Mouse (Mus musculus): ENCODE data around the gene Bglap3. TPM values are rescaled to one million over a fixed set of nuclear protein-coding genes. Genes with fewer than 3 reads are reported as not detected.
A peak's percentile ranks its signal among the peaks of the same experiment; 100 is the strongest.
"Not testable (repeated sequence)": the region's sequence is repeated elsewhere in the genome, so short reads cannot be mapped to it uniquely, and the experiment has no call there.

Bglap3 gene
- not detected in 2 replicates for polyA plus RNA-seq (2015; fragmentation: Nextera tagmentation; extraction: Ambion mirVana)

- ATAC-seq; H3K36me3 ChIP-seq (ENCODE audit: control insufficient read depth, insufficient read depth, low read length); H3K4me1 ChIP-seq (ENCODE audit: control insufficient read depth, insufficient read depth, low read length); H3K4me3 ChIP-seq (ENCODE audit: low read depth, low read length); H3K4me2 ChIP-seq (ENCODE audit: low read length); H3K9me3 ChIP-seq (replicated peaks; ENCODE audit: control insufficient read depth, low read length, poor library complexity, severe bottlenecking); H3K27me3 ChIP-seq (ENCODE audit: control insufficient read depth, insufficient read depth, low read depth, low read length); H3K9ac ChIP-seq (ENCODE audit: low read depth, low read length); H3K27ac ChIP-seq (ENCODE audit: low read length): not testable (repeated sequence)
- WGBS: 94% methylated on average over 9 of the region's 9 CpGs
These were observed at the start of gene Bglap3 for GRCm38 (mm10) chr3:88372643-88373042. TSS of gene Bglap3 (minus strand) at chr3:88372743.

DNA sequence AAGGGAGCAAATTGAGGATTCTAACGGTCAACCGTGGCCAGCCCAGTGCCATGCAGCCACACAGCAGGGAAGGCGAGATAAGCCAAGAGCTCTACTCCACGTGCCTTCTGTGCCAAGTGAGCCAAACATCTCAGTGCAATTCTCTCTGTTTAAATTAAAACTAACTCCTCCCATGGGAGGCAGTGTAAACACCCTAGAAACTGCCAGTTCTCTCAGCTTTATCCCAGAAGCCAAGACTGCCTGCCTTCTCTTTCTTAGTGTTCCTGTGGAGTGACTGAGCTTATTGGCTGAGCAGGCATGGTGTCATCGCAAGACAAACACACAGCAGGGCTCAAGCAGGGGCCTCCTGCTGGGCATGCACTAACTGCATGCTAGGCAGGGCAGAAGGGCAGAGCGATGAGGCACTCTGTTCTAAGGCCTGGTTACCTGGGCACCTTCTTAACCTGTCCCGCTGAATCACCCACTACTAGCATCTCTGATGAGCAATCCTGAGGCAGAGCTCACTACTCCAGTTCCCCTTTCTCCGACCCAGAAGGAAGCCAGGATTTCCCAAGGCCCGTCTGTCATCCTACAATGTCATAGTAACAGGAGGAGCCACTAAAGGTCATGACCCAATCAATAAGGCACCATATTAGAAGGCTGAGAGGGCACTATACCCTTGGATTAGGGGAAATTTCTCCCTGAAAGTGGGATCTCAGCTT is 49.6 kb upstream of the Bglap3 start:
- no peak overlapping the region; the same call in 1 of the 2 replicates for H3K27ac ChIP-seq (ENCODE audit: low read length)
- H3K36me3 ChIP-seq (ENCODE audit: control insufficient read depth, insufficient read depth, low read length): peaks cover 15% of the 10 kb centered on the region
- no peak overlapping the region for H3K4me3 ChIP-seq (ENCODE audit: low read depth, low read length)
- H3K4me1 ChIP-seq (ENCODE audit: control insufficient read depth, insufficient read depth, low read length): peaks cover 21% of the 10 kb centered on the region
- H3K4me2 ChIP-seq (ENCODE audit: low read length): 0 out of 2 replicates have a peak overlapping the region, but pooled peaks have one; percentile 5
- no peaks in the 10 kb centered on the region for H3K27me3 ChIP-seq (ENCODE audit: control insufficient read depth, insufficient read depth, low read depth, low read length)
- WGBS: 37% methylated on average over 9 of the region's 9 CpGs
- no peak for ATAC-seq
- no peak overlapping the region for H3K9ac ChIP-seq (ENCODE audit: low read depth, low read length)
- H3K9me3 ChIP-seq (replicated peaks; ENCODE audit: control insufficient read depth, low read length, poor library complexity, severe bottlenecking): no peaks in the 10 kb centered on the region

- H3K4me2 ChIP-seq (ENCODE audit: low read length): no peak overlapping the region
- no peaks in the 10 kb centered on the region for H3K9me3 ChIP-seq (replicated peaks; ENCODE audit: control insufficient read depth, low read length, poor library complexity, severe bottlenecking)
- ATAC-seq: no peak
- H3K27ac ChIP-seq (ENCODE audit: low read length): no peak overlapping the region
- H3K36me3 ChIP-seq (ENCODE audit: control insufficient read depth, insufficient read depth, low read length): peaks cover 17% of the 10 kb centered on the region
- no peak overlapping the region for H3K4me3 ChIP-seq (ENCODE audit: low read depth, low read length)
- H3K9ac ChIP-seq (ENCODE audit: low read depth, low read length): no peak overlapping the region
- WGBS: 95% methylated on average over 19 of the region's 19 CpGs
- no peaks in the 10 kb centered on the region for H3K27me3 ChIP-seq (ENCODE audit: control insufficient read depth, insufficient read depth, low read depth, low read length)
- peaks cover 21% of the 10 kb centered on the region for H3K4me1 ChIP-seq (ENCODE audit: control insufficient read depth, insufficient read depth, low read length)
These were observed 48.2 kb upstream of the Bglap3 start for GRCm38 (mm10) chr3:88420771-88421170.

GRCm38 (mm10) chr3:88418016-88418415 is 45.5 kb upstream of the Bglap3 start:
- Histone ChIP-seq H3K27ac (ENCODE audit: low read length) (no peak overlapping the region), H3K4me3 (ENCODE audit: low read depth, low read length) (no peak overlapping the region), H3K36me3 (ENCODE audit: control insufficient read depth, insufficient read depth, low read length) (peaks cover 21% of the 10 kb centered on the region), H3K9me3 (replicated peaks; ENCODE audit: control insufficient read depth, low read length, poor library complexity, severe bottlenecking) (no peaks in the 10 kb centered on the region), H3K4me1 (ENCODE audit: control insufficient read depth, insufficient read depth, low read length) (peaks cover 12% of the 10 kb centered on the region), H3K27me3 (ENCODE audit: control insufficient read depth, insufficient read depth, low read depth, low read length) (no peaks in the 10 kb centered on the region), H3K9ac (ENCODE audit: low read depth, low read length) (no peak overlapping the region), H3K4me2 (ENCODE audit: low read length) (no peak overlapping the region)
- WGBS: 89% methylated on average over 6 of the region's 6 CpGs
- no peak for ATAC-seq

DNA sequence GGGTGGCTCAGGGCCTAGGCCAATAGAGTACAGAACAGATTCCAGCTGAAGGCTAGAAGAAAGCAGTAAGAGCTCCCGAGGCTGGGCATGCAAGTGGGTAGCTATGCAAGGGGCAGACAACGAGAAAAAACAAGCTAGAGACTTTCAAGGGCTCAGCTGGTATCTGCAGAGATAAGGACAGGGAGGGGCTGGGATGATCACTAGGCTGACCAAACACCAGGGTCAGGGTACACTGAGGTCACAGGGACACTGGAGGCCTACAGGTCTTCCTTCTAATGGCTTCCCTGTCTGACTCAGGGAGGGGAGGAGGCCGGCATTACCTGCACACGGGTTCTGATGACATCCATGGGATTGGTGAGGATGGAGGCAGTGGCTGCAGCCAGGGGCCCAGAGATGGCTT is 43.1 kb upstream of the Bglap3 start:
- H3K27me3 ChIP-seq (ENCODE audit: control insufficient read depth, insufficient read depth, low read depth, low read length): no peaks in the 10 kb centered on the region
- peaks cover 27% of the 10 kb centered on the region for H3K36me3 ChIP-seq (ENCODE audit: control insufficient read depth, insufficient read depth, low read length)
- peaks cover 1% of the 10 kb centered on the region; the same call in 1 of the 2 replicates for H3K4me1 ChIP-seq (ENCODE audit: control insufficient read depth, insufficient read depth, low read length)
- no peak for ATAC-seq
- no peak overlapping the region for H3K4me2 ChIP-seq (ENCODE audit: low read length)
- no peak overlapping the region for H3K4me3 ChIP-seq (ENCODE audit: low read depth, low read length)
- H3K9me3 ChIP-seq (replicated peaks; ENCODE audit: control insufficient read depth, low read length, poor library complexity, severe bottlenecking): no peaks in the 10 kb centered on the region
- 91% methylated on average over 4 of the region's 4 CpGs for WGBS
- H3K27ac ChIP-seq (ENCODE audit: low read length): no peak overlapping the region
- no peak overlapping the region for H3K9ac ChIP-seq (ENCODE audit: low read depth, low read length)

DNA sequence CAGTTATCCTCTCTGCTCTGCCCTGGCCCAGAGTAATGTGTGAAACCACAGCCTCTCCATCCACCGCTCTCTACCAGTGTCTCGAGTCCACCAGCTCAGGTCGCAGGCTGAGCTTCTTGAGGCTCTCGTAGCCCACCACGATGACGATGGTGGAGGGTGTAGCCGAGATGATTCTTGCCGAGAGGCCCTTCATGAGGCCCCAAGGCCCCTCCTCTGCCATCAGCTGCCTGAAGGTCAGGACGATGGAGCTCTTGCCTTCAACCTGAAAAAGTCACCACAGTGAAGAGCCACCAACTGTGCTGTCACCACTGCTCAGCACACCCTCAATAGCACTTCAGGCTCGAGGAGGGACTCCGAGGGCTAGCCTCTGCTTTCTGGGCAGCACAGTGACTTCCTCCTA is 40.1 kb upstream of the Bglap3 start:
- no peaks in the 10 kb centered on the region for H3K27me3 ChIP-seq (ENCODE audit: control insufficient read depth, insufficient read depth, low read depth, low read length)
- no peak for ATAC-seq
- no peak overlapping the region for H3K27ac ChIP-seq (ENCODE audit: low read length)
- H3K4me3 ChIP-seq (ENCODE audit: low read depth, low read length): no peak overlapping the region
- H3K36me3 ChIP-seq (ENCODE audit: control insufficient read depth, insufficient read depth, low read length): peaks cover 16% of the 10 kb centered on the region
- no peak overlapping the region for H3K4me2 ChIP-seq (ENCODE audit: low read length)
- no peaks in the 10 kb centered on the region for H3K9me3 ChIP-seq (replicated peaks; ENCODE audit: control insufficient read depth, low read length, poor library complexity, severe bottlenecking)
- peaks cover 9% of the 10 kb centered on the region for H3K4me1 ChIP-seq (ENCODE audit: control insufficient read depth, insufficient read depth, low read length)
- H3K9ac ChIP-seq (ENCODE audit: low read depth, low read length): no peak overlapping the region
- 91% methylated on average over 11 of the region's 11 CpGs for WGBS

- no peak for ATAC-seq
- Histone ChIP-seq H3K9ac (ENCODE audit: low read depth, low read length) (no peak overlapping the region), H3K4me3 (ENCODE audit: low read depth, low read length) (no peak overlapping the region), H3K36me3 (ENCODE audit: control insufficient read depth, insufficient read depth, low read length) (peaks cover 16% of the 10 kb centered on the region), H3K4me2 (ENCODE audit: low read length) (no peak overlapping the region), H3K9me3 (replicated peaks; ENCODE audit: control insufficient read depth, low read length, poor library complexity, severe bottlenecking) (no peaks in the 10 kb centered on the region), H3K27ac (ENCODE audit: low read length) (no peak overlapping the region), H3K27me3 (ENCODE audit: control insufficient read depth, insufficient read depth, low read depth, low read length) (no peaks in the 10 kb centered on the region), H3K4me1 (ENCODE audit: control insufficient read depth, insufficient read depth, low read length) (peaks cover 12% of the 10 kb centered on the region)
- WGBS: 92% methylated on average over 4 of the region's 4 CpGs
These were observed 39.1 kb upstream of the Bglap3 start for GRCm38 (mm10) chr3:88411681-88412080.

GRCm38 (mm10) chr3:88410645-88411031 is 38.1 kb upstream of the Bglap3 start:
- H3K9ac ChIP-seq (ENCODE audit: low read depth, low read length): peak overlapping the region; percentile 80; the same call in 1 of the 2 replicates

GRCm38 (mm10) chr3:88409741-88410644 is 37.5 kb upstream of the Bglap3 start, which contains the start of gene Pmf1:
TSS of gene Pmf1 (minus strand) at chr3:88410331.
- Histone ChIP-seq H3K4me1 (ENCODE audit: control insufficient read depth, insufficient read depth, low read length) (peaks cover 12% of the 10 kb centered on the region), H3K27ac (ENCODE audit: low read length) (peak within 1 kb of the TSS; percentile 82), H3K9me3 (replicated peaks; ENCODE audit: control insufficient read depth, low read length, poor library complexity, severe bottlenecking) (no peaks in the 10 kb centered on the region), H3K36me3 (ENCODE audit: control insufficient read depth, insufficient read depth, low read length) (peaks cover 14% of the 10 kb centered on the region), H3K27me3 (ENCODE audit: control insufficient read depth, insufficient read depth, low read depth, low read length) (no peaks in the 10 kb centered on the region), H3K4me2 (ENCODE audit: low read length) (peak within 1 kb of the TSS; percentile 75), H3K4me3 (ENCODE audit: low read depth, low read length) (peak within 1 kb of the TSS; percentile 61), H3K9ac (ENCODE audit: low read depth, low read length) (peak within 1 kb of the TSS; percentile 80)
- ATAC-seq: peak; percentile 91
- under 1% methylated on average over 54 of the region's 54 CpGs for WGBS

More at GRCm38 (mm10) chr3:88410645-88411031, 38.1 kb upstream of the Bglap3 start:
- Histone ChIP-seq H3K27me3 (ENCODE audit: control insufficient read depth, insufficient read depth, low read depth, low read length) (no peaks in the 10 kb centered on the region), H3K4me1 (ENCODE audit: control insufficient read depth, insufficient read depth, low read length) (peaks cover 12% of the 10 kb centered on the region), H3K4me2 (ENCODE audit: low read length) (peak overlapping the region; percentile 75), H3K9me3 (replicated peaks; ENCODE audit: control insufficient read depth, low read length, poor library complexity, severe bottlenecking) (no peaks in the 10 kb centered on the region), H3K36me3 (ENCODE audit: control insufficient read depth, insufficient read depth, low read length) (peaks cover 14% of the 10 kb centered on the region), H3K4me3 (ENCODE audit: low read depth, low read length) (peak overlapping the region; percentile 61), H3K27ac (ENCODE audit: low read length) (peak overlapping the region; percentile 82)
- 24% methylated on average over 7 of the region's 7 CpGs for WGBS
- no peak for ATAC-seq
